Mouse (Mus musculus) midbrain, embryonic 16.5 days (tissue): ENCODE measurements around the gene Podxl2. TPM values are rescaled to one million over a fixed set of nuclear protein-coding genes. Genes with fewer than 3 reads are reported as not detected.

Source experiments
- ATAC-seq: fragments of 200-750 bp; cut with Nextera tagmentation; 2 replicates; pipeline ENCODE4 v1.8.0; 2017; ENCODE audit warnings: moderate TSS enrichment
- H3K27ac ChIP-seq: fragments of 300-500 bp; sonication (generic); 2 replicates; pipeline ENCODE4 v1.5.1; 2014; ENCODE audit warnings: mild to moderate bottlenecking, low read length, mixed read lengths
- H3K27me3 ChIP-seq: fragments of 300-500 bp; sonication (generic); 2 replicates; pipeline ENCODE4 v1.6.1; 2014; ENCODE audit warnings: low read depth, low read length, mixed read lengths; ENCODE audit not compliant: control insufficient read depth, insufficient read depth
- H3K36me3 ChIP-seq: fragments of 300-500 bp; sonication (generic); 2 replicates; pipeline ENCODE4 v1.6.1; 2014; ENCODE audit warnings: mild to moderate bottlenecking, low read length, moderate library complexity, mixed read lengths; ENCODE audit not compliant: control insufficient read depth, insufficient read depth
- H3K4me1 ChIP-seq: fragments of 300-500 bp; sonication (generic); 2 replicates; pipeline ENCODE4 v1.6.1; 2014; ENCODE audit warnings: mild to moderate bottlenecking, low read length, mixed read lengths; ENCODE audit not compliant: control insufficient read depth, insufficient read depth
- H3K4me2 ChIP-seq: fragments of 300-500 bp; sonication (generic); 2 replicates; pipeline ENCODE4 v1.6.1; 2014; ENCODE audit warnings: mild to moderate bottlenecking, low read length, mixed read lengths
- H3K4me3 ChIP-seq: fragments of 300-500 bp; sonication (generic); 2 replicates; pipeline ENCODE4 v1.5.1; 2014; ENCODE audit warnings: low read depth, mild to moderate bottlenecking, low read length, moderate library complexity, mixed read lengths
- H3K9ac ChIP-seq: fragments of 300-500 bp; sonication (generic); 2 replicates; pipeline ENCODE4 v1.6.1; 2014; ENCODE audit warnings: low read depth, low read length, mixed read lengths
- H3K9me3 ChIP-seq: fragments of 300-500 bp; sonication (generic); replicated peaks from 2 replicates; pipeline ENCODE4 v1.6.1; 2014; ENCODE audit warnings: mild to moderate bottlenecking, low read length, mixed read lengths; ENCODE audit not compliant: control insufficient read depth, poor library complexity, severe bottlenecking
- WGBS: fragments of 180-500 bp; shearing (Covaris S2); extraction: QIAGEN DNeasy Blood & Tissue Kit; methylation state at CpG from one replicate; pipeline ENCODE4 v1.1.7; 2014; 5-methylcytosine and 5-hydroxymethylcytosine counted together
- polyA plus RNA-seq: library from polyadenylated mRNA; unstranded; fragments of >200 nt; fragmentation: Nextera tagmentation; extraction: Ambion mirVana; gene quantifications from 2 replicates; pipeline ENCODE4 v1.2.1, GENCODE M21; 2015

The Podxl2 gene
- polyA plus RNA-seq, 1 experiment from 2014 or later = 671 TPM

DNA sequence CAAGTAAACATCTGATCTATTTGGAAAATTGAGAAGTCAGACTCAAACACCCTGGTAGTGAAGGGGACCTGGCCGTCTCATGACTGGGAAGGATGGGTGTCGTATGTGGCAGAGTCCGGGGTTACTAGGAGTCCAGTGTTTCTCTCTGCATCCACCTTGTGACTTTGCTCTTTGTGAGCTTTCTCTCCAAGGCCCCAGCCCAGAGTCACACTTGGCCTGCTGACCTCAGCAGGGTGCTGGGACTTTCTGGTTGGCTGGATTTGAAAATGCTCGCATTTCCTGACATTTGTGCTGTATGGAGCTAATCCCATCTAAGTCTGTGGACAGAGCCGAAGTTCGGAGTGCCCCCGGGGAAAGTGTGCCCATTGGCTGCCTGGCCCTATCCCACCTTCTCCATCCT, 30.2 kb upstream of the Podxl2 start:
- no peaks in the 10 kb centered on the region for H3K36me3 ChIP-seq
- WGBS = 72% methylated on average over 7 of the region's 7 CpGs
- no peak overlapping the region for H3K4me3 ChIP-seq
- no peaks in the 10 kb centered on the region for H3K9me3 ChIP-seq
- peaks cover 22% of the 10 kb centered on the region for H3K4me1 ChIP-seq
- no peak overlapping the region for H3K27ac ChIP-seq
- no peak for ATAC-seq
- no peak overlapping the region for H3K4me2 ChIP-seq
- H3K9ac ChIP-seq = no peak overlapping the region
- no peaks in the 10 kb centered on the region for H3K27me3 ChIP-seq

DNA sequence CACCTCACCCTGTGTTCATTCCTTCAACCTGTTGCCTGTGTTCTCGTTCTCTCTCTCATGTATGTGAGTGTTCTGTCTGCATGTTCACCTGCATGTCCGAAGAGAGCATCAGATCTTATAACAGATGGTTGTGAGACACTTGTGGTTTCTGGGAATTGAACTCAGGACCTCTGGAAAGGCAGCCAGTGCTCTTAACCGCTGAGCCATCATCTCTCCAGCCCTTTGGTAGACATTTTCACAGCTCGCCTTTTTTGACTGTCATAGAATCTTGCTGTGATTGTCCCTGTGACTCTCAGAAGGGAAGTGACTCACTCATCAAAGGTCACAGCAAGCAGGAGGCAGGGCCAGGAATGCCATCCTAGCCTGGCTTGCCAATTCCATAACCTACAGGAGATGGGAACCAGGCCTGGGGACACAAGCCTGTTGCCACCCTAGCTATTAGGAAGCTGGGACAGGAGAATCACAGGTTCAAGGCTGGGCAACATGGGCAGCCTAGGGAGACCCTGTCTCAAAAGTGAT, 29.7 kb upstream of the Podxl2 start:
- H3K9ac ChIP-seq = no peak overlapping the region
- no peak overlapping the region for H3K4me2 ChIP-seq
- no peak overlapping the region for H3K27ac ChIP-seq
- no peaks in the 10 kb centered on the region for H3K36me3 ChIP-seq
- 92% methylated on average over 4 of the region's 4 CpGs for WGBS
- ATAC-seq = no peak
- no peak overlapping the region for H3K4me3 ChIP-seq
- peaks cover 22% of the 10 kb centered on the region for H3K4me1 ChIP-seq
- no peaks in the 10 kb centered on the region for H3K27me3 ChIP-seq
- H3K9me3 ChIP-seq = no peaks in the 10 kb centered on the region

DNA sequence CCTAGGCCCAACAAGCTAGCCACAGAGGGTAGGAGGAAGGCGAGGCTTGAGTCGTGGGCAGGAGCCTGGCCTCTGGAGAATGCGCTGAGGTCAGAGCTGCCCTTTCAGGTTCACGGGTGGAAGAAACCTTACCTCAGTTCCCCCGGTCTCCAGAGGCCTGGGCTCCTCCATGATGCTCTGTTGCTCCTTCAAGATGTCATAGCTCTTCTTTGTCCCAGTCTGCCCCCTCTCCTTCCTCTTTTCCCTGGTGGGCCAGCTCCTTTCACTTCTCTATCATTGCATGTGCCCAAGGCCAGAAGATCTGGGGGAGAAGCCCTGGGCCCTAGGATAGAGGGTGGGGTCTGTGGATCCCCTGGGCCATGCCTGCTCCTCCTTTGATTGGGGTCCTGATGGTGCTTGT, 28.9 kb upstream of the Podxl2 start:
- Histone ChIP-seq H3K27ac (no peak overlapping the region), H3K27me3 (no peaks in the 10 kb centered on the region), H3K4me3 (no peak overlapping the region), H3K9ac (peak overlapping the region; percentile 1; the same call in 1 of the 2 replicates), H3K4me1 (peaks cover 22% of the 10 kb centered on the region), H3K9me3 (no peaks in the 10 kb centered on the region), H3K36me3 (no peaks in the 10 kb centered on the region), H3K4me2 (peak overlapping the region; percentile 99)
- ATAC-seq = no peak
- WGBS = 79% methylated on average over 5 of the region's 5 CpGs

DNA sequence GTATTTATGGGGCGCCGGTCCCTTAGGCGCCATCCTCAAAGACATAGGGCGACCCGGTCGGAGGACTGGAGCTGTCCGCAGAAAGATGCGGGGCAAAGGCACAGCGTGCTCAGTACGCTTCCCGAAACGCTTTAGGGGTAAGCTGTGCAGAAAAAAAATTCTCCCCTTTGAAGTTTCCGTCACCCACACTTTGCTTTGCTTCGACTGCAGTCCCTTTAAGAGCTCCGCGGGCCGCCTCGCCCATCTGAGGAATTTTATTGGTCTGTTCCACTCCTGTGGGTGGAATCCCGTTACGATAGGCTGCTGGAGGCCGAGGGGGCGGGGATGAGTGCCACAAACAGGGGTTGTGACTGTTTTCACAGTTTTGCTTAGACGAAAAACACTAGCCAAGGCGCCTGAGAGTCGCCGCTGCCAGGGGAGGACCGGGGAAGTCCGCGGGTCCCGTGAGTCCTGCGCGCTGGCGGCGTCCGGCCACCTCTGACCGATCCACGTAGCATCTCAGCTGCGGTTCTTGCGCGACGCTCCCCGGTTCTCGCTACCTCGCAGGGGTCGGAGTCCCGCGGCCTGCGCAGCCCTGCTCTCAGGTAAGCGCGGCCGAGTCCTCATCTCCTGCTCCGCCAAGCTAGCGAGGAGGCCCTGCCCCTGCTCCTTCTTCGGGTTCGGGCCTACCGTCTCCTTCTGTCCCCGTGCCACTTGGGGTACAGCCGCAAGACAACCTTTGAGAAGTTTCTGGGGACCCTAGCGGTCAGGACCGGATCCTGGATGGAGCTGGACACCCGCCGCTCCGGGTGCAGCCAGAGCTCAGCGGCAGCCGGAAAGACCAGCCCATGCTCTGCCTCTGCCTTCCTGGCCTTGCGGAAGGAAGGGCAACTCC, 27.3 kb upstream of the Podxl2 start, which contains the start of gene Tpra1:
Tpra1 (plus strand) TSS at position 305 of the 874 bp plus-strand sequence.
- Histone ChIP-seq H3K9me3 (no peaks in the 10 kb centered on the region), H3K4me1 (peaks cover 26% of the 10 kb centered on the region), H3K27ac (peak within 1 kb of the TSS; percentile 88), H3K9ac (peak within 1 kb of the TSS; percentile 88), H3K36me3 (no peaks in the 10 kb centered on the region), H3K4me3 (peak within 1 kb of the TSS; percentile 83), H3K4me2 (peak within 1 kb of the TSS; percentile 99), H3K27me3 (no peaks in the 10 kb centered on the region)
- ATAC-seq = peak; percentile 92
- under 1% methylated on average over 66 of the region's 66 CpGs for WGBS

DNA sequence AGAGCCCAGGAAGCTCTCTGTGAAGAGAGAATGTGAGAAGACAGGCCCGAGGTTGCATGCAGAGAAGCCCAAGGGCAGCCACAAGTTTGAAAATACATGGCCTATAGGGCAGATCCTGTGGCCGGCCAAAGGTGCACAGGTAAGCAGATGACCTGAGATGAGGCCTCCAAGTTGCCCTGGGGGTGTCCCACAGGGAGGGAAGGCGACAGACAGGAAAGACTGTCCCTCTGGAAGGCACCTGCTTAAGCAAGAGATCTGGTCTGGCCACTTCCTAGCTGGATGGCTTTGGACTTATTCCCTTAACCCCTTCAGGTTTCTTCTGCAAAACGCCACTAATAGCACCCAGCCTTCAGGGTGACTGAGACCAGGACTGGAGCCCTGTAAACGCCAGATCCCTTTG, 26.6 kb upstream of the Podxl2 start:
- Histone ChIP-seq H3K4me1 (peaks cover 24% of the 10 kb centered on the region), H3K4me2 (peak overlapping the region; percentile 99), H3K27ac (peak overlapping the region; percentile 88), H3K9ac (peak overlapping the region; percentile 73), H3K9me3 (no peaks in the 10 kb centered on the region), H3K4me3 (peak overlapping the region; percentile 83), H3K27me3 (no peaks in the 10 kb centered on the region), H3K36me3 (no peaks in the 10 kb centered on the region)
- peak; percentile 11 for ATAC-seq
- WGBS = 3% methylated on average over 5 of the region's 5 CpGs

DNA sequence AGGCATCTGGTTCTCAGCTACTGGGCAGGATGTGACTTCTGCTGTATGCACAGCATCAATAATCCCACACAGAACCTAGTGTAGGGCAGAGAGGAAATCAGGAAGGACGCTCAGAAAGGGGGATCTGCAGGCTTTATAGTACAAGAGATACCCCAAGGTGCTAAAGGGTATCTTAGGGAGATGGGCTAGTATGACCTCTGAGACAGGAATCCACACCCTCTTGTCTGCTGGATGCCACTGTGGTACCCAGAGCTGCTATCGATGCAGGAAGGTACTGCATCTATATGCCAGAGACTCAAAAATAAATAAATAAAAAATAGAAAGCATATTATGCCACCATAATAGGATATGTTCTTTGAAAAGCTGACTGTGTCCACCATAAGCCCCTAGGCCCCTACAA, 24.8 kb upstream of the Podxl2 start:
- no peak for ATAC-seq
- H3K27ac ChIP-seq = no peak overlapping the region
- WGBS = 91% methylated on average over 2 of the region's 2 CpGs
- no peak overlapping the region for H3K4me3 ChIP-seq
- no peak overlapping the region for H3K4me2 ChIP-seq
- H3K27me3 ChIP-seq = no peaks in the 10 kb centered on the region
- H3K36me3 ChIP-seq = no peaks in the 10 kb centered on the region
- no peak overlapping the region for H3K9ac ChIP-seq
- no peaks in the 10 kb centered on the region for H3K9me3 ChIP-seq
- H3K4me1 ChIP-seq = peaks cover 24% of the 10 kb centered on the region

DNA sequence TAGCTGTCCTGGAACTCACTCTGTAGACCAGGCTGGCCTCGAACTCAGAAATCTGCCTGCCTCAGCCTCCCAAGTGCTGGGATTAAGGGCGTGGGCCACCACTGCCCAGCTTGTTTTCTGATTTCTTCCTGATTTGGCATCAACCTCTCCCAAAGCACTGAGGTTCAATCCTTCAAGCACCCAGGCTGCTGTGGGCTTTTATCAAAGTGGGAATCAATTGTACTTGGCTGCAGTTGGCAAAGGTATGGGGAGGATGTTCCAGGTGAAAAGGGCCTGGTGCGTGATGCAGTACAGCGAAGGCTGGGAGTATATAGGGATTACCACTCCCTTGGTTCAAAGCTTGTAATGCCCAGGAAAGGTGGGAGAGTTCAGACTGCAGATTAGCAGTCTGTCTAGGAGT, 24.2 kb upstream of the Podxl2 start:
- ATAC-seq = no peak
- 60% methylated on average over 4 of the region's 4 CpGs for WGBS
- Histone ChIP-seq H3K4me2 (peak overlapping the region; percentile 99; the same call in 1 of the 2 replicates), H3K9me3 (no peaks in the 10 kb centered on the region), H3K9ac (no peak overlapping the region; the same call in 1 of the 2 replicates), H3K4me3 (peak overlapping the region; percentile 57), H3K27ac (no peak overlapping the region), H3K4me1 (peaks cover 24% of the 10 kb centered on the region), H3K27me3 (no peaks in the 10 kb centered on the region), H3K36me3 (no peaks in the 10 kb centered on the region)

DNA sequence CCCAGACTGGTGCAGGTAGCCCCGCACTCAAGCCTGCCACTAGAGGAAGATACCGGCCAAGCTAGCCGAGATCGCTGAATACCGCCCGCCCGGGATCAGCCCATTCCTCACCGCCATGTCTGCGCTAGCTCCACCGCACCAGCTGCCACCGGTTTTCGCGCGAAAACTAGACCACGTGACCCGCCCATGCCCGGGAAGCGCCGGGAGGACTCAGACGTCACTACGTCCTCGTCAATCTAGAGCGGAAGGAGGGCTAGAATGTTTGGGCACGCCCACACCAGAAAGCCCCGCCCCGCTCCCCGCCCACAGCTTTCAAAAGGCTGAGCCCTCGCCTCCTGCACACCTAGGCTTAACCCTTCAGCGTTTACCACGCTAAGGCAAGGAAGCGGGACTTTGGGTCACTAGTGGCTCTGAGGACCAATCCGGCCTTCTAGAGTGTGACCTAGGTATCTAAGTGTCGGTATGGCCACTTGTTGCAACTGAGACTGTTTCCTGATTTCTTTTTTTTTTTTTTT, 23.7 kb upstream of the Podxl2 start, which contains the start of gene Mcm2:
Mcm2 (minus strand) TSS at position 247 of the 515 bp plus-strand sequence.
- Histone ChIP-seq H3K27me3 (no peaks in the 10 kb centered on the region), H3K4me2 (peak within 1 kb of the TSS; percentile 99), H3K27ac (0 out of 2 replicates have a peak within 1 kb of the TSS, but pooled peaks have one; percentile 50), H3K9ac (peak within 1 kb of the TSS; percentile 72), H3K36me3 (no peaks in the 10 kb centered on the region), H3K9me3 (no peaks in the 10 kb centered on the region), H3K4me3 (peak within 1 kb of the TSS; percentile 57), H3K4me1 (peaks cover 20% of the 10 kb centered on the region)
- peak; percentile 73 for ATAC-seq
- 0% methylated on average over 33 of the region's 33 CpGs for WGBS

DNA sequence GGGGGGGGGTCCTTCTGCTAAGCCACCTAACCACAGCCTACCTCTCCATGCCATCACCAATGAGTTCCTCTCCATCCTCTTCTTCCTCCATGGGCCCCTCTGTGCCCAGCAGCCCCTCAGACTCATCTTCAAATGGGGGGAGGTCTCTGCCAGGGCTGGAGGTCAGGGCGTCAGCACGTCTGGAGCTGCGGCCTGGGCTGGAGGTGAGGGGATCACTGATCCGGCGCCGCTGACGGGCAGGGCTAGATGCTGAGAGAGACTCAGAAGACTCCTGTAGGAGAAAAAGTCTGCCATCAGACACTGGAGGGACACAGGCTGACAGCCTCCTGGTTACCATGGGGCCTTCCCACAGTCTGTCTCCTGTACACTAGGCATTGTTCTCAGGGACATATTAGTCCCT, 22.4 kb upstream of the Podxl2 start:
- Histone ChIP-seq H3K4me3 (no peak overlapping the region), H3K9me3 (no peaks in the 10 kb centered on the region), H3K27ac (no peak overlapping the region), H3K4me1 (peaks cover 11% of the 10 kb centered on the region), H3K9ac (no peak overlapping the region), H3K27me3 (no peaks in the 10 kb centered on the region), H3K4me2 (peak overlapping the region; percentile 13; the same call in 1 of the 2 replicates), H3K36me3 (no peaks in the 10 kb centered on the region)
- ATAC-seq = no peak
- WGBS = 59% methylated on average over 7 of the region's 7 CpGs
